ENCODE assay signal across 23 mouse cellular contexts in genomic region chrX:96148217-96148616, GRCm38 (mm10). TPM values are rescaled to one million over a fixed set of nuclear protein-coding genes. Genes with fewer than 3 reads are reported as not detected.
DNase-seq lines count a peak whose midpoint lies in the region; ATAC-seq and TF ChIP-seq lines count a peak whose summit lies in the region.
"Had no signal": no experiment of that assay in that cellular context is flagged by ENCODE, and none has a peak within 500 bp of the region (broad histone marks: within the 10 kb centered on the region; RNA-seq: fewer than 3 reads in every experiment).

No protein-coding gene starts in this region.

- 63% methylated on average over 2 of the region's 2 CpGs for WGBS in heart, embryonic 15.5 days
- 65% methylated on average over 2 of the region's 2 CpGs for WGBS in macrophage (ENCODE audit: missing documents)
- WGBS in midbrain, embryonic 10.5 days, result 89% methylated on average over 2 of the region's 2 CpGs

- no peak overlapping the region for H3K9ac ChIP-seq in heart, embryonic 15.5 days
- no peak overlapping the region for H3K9ac ChIP-seq in MEL (ENCODE audit: control insufficient read depth, low read depth, low read length, poor library complexity, severe bottlenecking)
- H3K9ac ChIP-seq: forebrain, embryonic 13.5 days; hindbrain, embryonic 12.5 days; hindbrain, embryonic 15.5 days had no signal

- peak; percentile 66 to 79; a peak in 3 of 4 replicates for TF ChIP-seq EP300 in MEL (IDR thresholded peaks at IDR 0.05; ENCODE audit: low read depth in 1 of 2, low read length in 2 of 2)

- H3K36me3 ChIP-seq in heart, embryonic 15.5 days, result peaks cover 6% of the 10 kb centered on the region; the same call in 1 of the 2 replicates
- H3K36me3 ChIP-seq in MEL (ENCODE audit: control insufficient read depth in 1 of 2, insufficient read depth in 2 of 2, low read length in 2 of 2), result peaks cover 2 to 39% of the 10 kb centered on the region in 2 experiments
- H3K36me3 ChIP-seq in macrophage (ENCODE audit: inconsistent target), result no peaks in the 10 kb centered on the region
- H3K36me3 ChIP-seq in midbrain, embryonic 10.5 days, result peaks cover 12% of the 10 kb centered on the region
- H3K36me3 ChIP-seq: hindbrain, embryonic 12.5 days; hindbrain, embryonic 15.5 days had no signal

- H3K9me3 ChIP-seq in heart, embryonic 15.5 days (replicated peaks), result no peaks in the 10 kb centered on the region
- H3K9me3 ChIP-seq in MEL (replicated peaks; ENCODE audit: insufficient read depth, low read length), result no peaks in the 10 kb centered on the region
- no peaks in the 10 kb centered on the region for H3K9me3 ChIP-seq in midbrain, embryonic 10.5 days (replicated peaks)
- H3K9me3 ChIP-seq: forebrain, embryonic 10.5 days; forebrain, embryonic 13.5 days; heart, embryonic 10.5 days; hindbrain, embryonic 12.5 days; hindbrain, embryonic 15.5 days had no signal

- TF ChIP-seq RAD21 in MEL (IDR thresholded peaks at IDR 0.05; ENCODE audit: low read depth, low read length), result no peak

- H3K4me3 ChIP-seq in heart, embryonic 15.5 days, result no peak overlapping the region
- H3K4me3 ChIP-seq in MEL (ENCODE audit: control insufficient read depth in 1 of 2, insufficient read depth in 1 of 2, low read depth in 2 of 2, low read length in 2 of 2), result no peak overlapping the region
- no peak overlapping the region for H3K4me3 ChIP-seq in macrophage (ENCODE audit: inconsistent target)
- H3K4me3 ChIP-seq in midbrain, embryonic 10.5 days, result no peak overlapping the region
- H3K4me3 ChIP-seq: forebrain, embryonic 10.5 days; forebrain, embryonic 13.5 days; gastrocnemius, adult 2 months; heart, embryonic 10.5 days; hindbrain, embryonic 12.5 days; hindbrain, embryonic 15.5 days had no signal

- H3K79me2 ChIP-seq in MEL (ENCODE audit: control insufficient read depth, insufficient read depth, low read length, poor library complexity) (peaks cover 3% of the 10 kb centered on the region; the same call in 1 of the 2 replicates), macrophage (ENCODE audit: inconsistent target) (peaks cover 74% of the 10 kb centered on the region)

- TF ChIP-seq POLR2A in MEL (IDR thresholded peaks at IDR 0.05; ENCODE audit: control insufficient read depth in 1 of 2, insufficient read depth in 1 of 2, low read depth in 1 of 2, low read length in 2 of 2, poor library complexity in 1 of 2), result no peak

- intact Hi-C loops in heart, postnatal 14 days (cut with DNase I), result no loop called here

- no peaks in the 10 kb centered on the region for H3K4me1 ChIP-seq in heart, embryonic 15.5 days (replicated peaks)
- peaks cover 10 to 19% of the 10 kb centered on the region in 2 experiments for H3K4me1 ChIP-seq in MEL (ENCODE audit: control insufficient read depth in 1 of 2, insufficient read depth in 2 of 2, low read length in 2 of 2)
- H3K4me1 ChIP-seq in midbrain, embryonic 10.5 days, result no peaks in the 10 kb centered on the region
- H3K4me1 ChIP-seq: forebrain, embryonic 10.5 days; forebrain, embryonic 13.5 days; heart, embryonic 10.5 days; hindbrain, embryonic 12.5 days; hindbrain, embryonic 15.5 days had no signal

- no peak overlapping the region for H3K4me2 ChIP-seq in heart, embryonic 15.5 days
- H3K4me2 ChIP-seq: forebrain, embryonic 13.5 days; hindbrain, embryonic 12.5 days; hindbrain, embryonic 15.5 days had no signal

- no peak for DNase-seq in heart, postnatal 14 days
- no peak for DNase-seq in MEL (ENCODE audit: low read depth, low spot score)
- DNase-seq in kidney, adult 8-10 months, result no peak
- DNase-seq in midbrain, embryonic 10.5 days (ENCODE audit: low spot score), result no peak
- DNase-seq: adrenal gland, adult 2 months; adrenal gland, postnatal 14 days; cerebellum, adult 11-12 months; cerebellum, adult 8-10 months; cerebellum, postnatal 10 days; cerebellum, postnatal 36 days; gastrocnemius, adult 2 months; gastrocnemius, postnatal 14 days; heart, adult 11 months; heart, postnatal 10 days; kidney, adult 11 months had no signal

- peak overlapping the region; percentile 56; the same call in 1 of the 2 replicates for H3K27ac ChIP-seq in heart, embryonic 15.5 days
- H3K27ac ChIP-seq in MEL (ENCODE audit: control insufficient read depth, low read depth, low read length) (peak overlapping the region; percentile 30; the same call in 1 of the 2 replicates), macrophage (peak overlapping the region; percentile 69)
- H3K27ac ChIP-seq in midbrain, embryonic 10.5 days (replicated peaks), result no peak overlapping the region
- H3K27ac ChIP-seq: forebrain, embryonic 10.5 days; forebrain, embryonic 13.5 days; gastrocnemius, adult 2 months; heart, embryonic 10.5 days; hindbrain, embryonic 12.5 days; hindbrain, embryonic 15.5 days had no signal

- H3K27me3 ChIP-seq in heart, embryonic 15.5 days, result no peaks in the 10 kb centered on the region
- no peaks in the 10 kb centered on the region for H3K27me3 ChIP-seq in MEL (ENCODE audit: control insufficient read depth in 1 of 2, insufficient read depth in 2 of 2, low read length in 2 of 2)
- no peaks in the 10 kb centered on the region for H3K27me3 ChIP-seq in midbrain, embryonic 10.5 days (ENCODE audit: low read depth, poor library complexity, severe bottlenecking)
- H3K27me3 ChIP-seq: forebrain, embryonic 13.5 days; hindbrain, embryonic 12.5 days; hindbrain, embryonic 15.5 days had no signal

- TF ChIP-seq CTCF in MEL (IDR thresholded peaks at IDR 0.05 in 2 of 3, conservative IDR thresholded peaks at IDR 0.05 in 1 of 3; ENCODE audit: control insufficient read depth in 1 of 3, insufficient read depth in 1 of 3, low read depth in 2 of 3, low read length in 3 of 3, poor library complexity in 1 of 3, severe bottlenecking in 1 of 3), result no peak

- no peak for ATAC-seq in heart, embryonic 15.5 days (replicated peaks; ENCODE audit: insufficient number of reproducible peaks, insufficient read depth, low FRiP score, low read depth)
- ATAC-seq: forebrain, embryonic 13.5 days; forebrain, embryonic 16.5 days had no signal

TF ChIP-seq in MEL, 35 proteins besides CTCF, POLR2A, EP300 and RAD21:
- TF ChIP-seq RCOR1 (IDR thresholded peaks at IDR 0.05; ENCODE audit: low read depth, low read length), result peak; percentile 28; the same call in 1 of the 2 replicates
- TF ChIP-seq SMC3 (IDR thresholded peaks at IDR 0.05; ENCODE audit: low read depth, low read length), result no peak
- no peak for TF ChIP-seq CHD1 (IDR thresholded peaks at IDR 0.05; ENCODE audit: low read depth, low read length)
- TF ChIP-seq USF1 (IDR thresholded peaks at IDR 0.05; ENCODE audit: low read depth, low read length), result no peak
- peak; percentile 35 for TF ChIP-seq TAL1 (IDR thresholded peaks at IDR 0.05; ENCODE audit: low read length)
- peak; percentile 76 for TF ChIP-seq TCF12 (IDR thresholded peaks at IDR 0.05; ENCODE audit: low read depth, low read length)
- no peak for TF ChIP-seq TBP (IDR thresholded peaks at IDR 0.05; ENCODE audit: low read depth, low read length)
- peak; percentile 31; the same call in 1 of the 2 replicates for TF ChIP-seq SIN3A (IDR thresholded peaks at IDR 0.05; ENCODE audit: low read length)
- TF ChIP-seq MAFK (IDR thresholded peaks at IDR 0.05; ENCODE audit: borderline replicate concordance, low read depth, low read length), result no peak
- TF ChIP-seq MYC (IDR thresholded peaks at IDR 0.05; ENCODE audit: low read depth, low read length), result no peak
- peak; percentile 54 for TF ChIP-seq ETS1 (IDR thresholded peaks at IDR 0.05; ENCODE audit: low read depth, low read length)
- peak; percentile 74 for TF ChIP-seq GATA1 (IDR thresholded peaks at IDR 0.05; ENCODE audit: low read depth, low read length)
- no peak for TF ChIP-seq UBTF (IDR thresholded peaks at IDR 0.05; ENCODE audit: borderline replicate concordance, insufficient read depth, low read depth, low read length)
- no peak for TF ChIP-seq USF2 (IDR thresholded peaks at IDR 0.05; ENCODE audit: borderline replicate concordance in 1 of 2, insufficient read depth in 1 of 2, low read depth in 1 of 2, low read length in 2 of 2)
- no peak for TF ChIP-seq ZMIZ1 (IDR thresholded peaks at IDR 0.05; ENCODE audit: low read depth, low read length)
- no peak for TF ChIP-seq NELFE (IDR thresholded peaks at IDR 0.05; ENCODE audit: low read depth, low read length)
- TF ChIP-seq HCFC1 (IDR thresholded peaks at IDR 0.05; ENCODE audit: low read depth, low read length), result no peak
- no peak for TF ChIP-seq CHD2 (IDR thresholded peaks at IDR 0.05; ENCODE audit: low read length)
- no peak for TF ChIP-seq ZNF384 (IDR thresholded peaks at IDR 0.05; ENCODE audit: low read depth, low read length)
- no peak for TF ChIP-seq JUND (IDR thresholded peaks at IDR 0.05; ENCODE audit: low read depth, low read length)
- TF ChIP-seq MEF2A (IDR thresholded peaks at IDR 0.05; ENCODE audit: extremely low read depth, insufficient replicate concordance, low read depth, low read length, poor library complexity, severe bottlenecking), result no peak
- TF ChIP-seq POLR2AphosphoS5 (IDR thresholded peaks at IDR 0.05; ENCODE audit: borderline replicate concordance, low read depth, low read length), result no peak
- TF ChIP-seq ZKSCAN1 (IDR thresholded peaks at IDR 0.05; ENCODE audit: low read depth, low read length), result no peak
- TF ChIP-seq MAX (IDR thresholded peaks at IDR 0.05; ENCODE audit: low read length), result no peak
- TF ChIP-seq KAT2A (conservative IDR thresholded peaks at IDR 0.05; ENCODE audit: low read depth, low read length), result no peak
- TF ChIP-seq GABPA (IDR thresholded peaks at IDR 0.05; ENCODE audit: low read depth, low read length), result no peak
- TF ChIP-seq ELF1 (IDR thresholded peaks at IDR 0.05; ENCODE audit: low read depth, low read length), result no peak
TF ChIP-seq in MEL: peak in this region for 6.

RNA-seq across cellular contexts. Expression of gene Msn, which starts 52.4 kb away (rescaled TPM):
- 172 and 194 TPM in 2 replicates for polyA plus RNA-seq in heart, embryonic 15.5 days (2015; fragmentation: Nextera tagmentation; extraction: Ambion mirVana)
- 100 to 1,000 TPM; 146 to 163 TPM for total RNA-seq in heart, postnatal 14 days (2021)
- total RNA-seq in MEL (2012; rRNA removed), result 15.5 and 30.1 TPM in 2 replicates
- polyA plus RNA-seq in MEL (2012; ENCODE audit: insufficient read depth in 1 of 2, insufficient read length in 2 of 2, low read depth in 1 of 2, low replicate concordance in 2 of 2, missing spikeins in 1 of 2), result 100 to 1,000 TPM in 1 of 2 experiments, 10 to 100 TPM in 1; 88.1 to 132 TPM
- total RNA-seq in macrophage (2018; cell fraction: chromatin; rRNA removed), result 1,000 to 10,000 TPM in 2 of 26 experiments, 100 to 1,000 TPM in 24; 166 to 1,263 (median 461) TPM
- 100 to 1,000 TPM; 404 to 776 (median 572) TPM for total RNA-seq in macrophage (2018; cell fraction: cytosol; rRNA removed)
- total RNA-seq in macrophage (2018; cell fraction: nucleus; rRNA removed), result 1,000 to 10,000 TPM in 3 of 26 experiments, 100 to 1,000 TPM in 23; 289 to 1,349 (median 715) TPM
- polyA plus RNA-seq in macrophage (2018), result 338 to 532 TPM (median 499 TPM) in 3 replicates
- polyA plus RNA-seq in midbrain, embryonic 10.5 days (2016; fragmentation: Nextera tagmentation; extraction: Ambion mirVana), result 114 and 122 TPM in 2 replicates
